Mouse (Mus musculus): ENCODE data around the gene Snap29.

The Snap29 gene

GRCm38 (mm10) chr16:17474091-17474490, 68.3 kb downstream of the Snap29 start:
- peak; percentile 48 for DNase-seq (ENCODE audit: low spot score)

GRCm38 (mm10) chr16:17474761-17475160, 69.0 kb downstream of the Snap29 start:
- DNase-seq (ENCODE audit: low spot score), result no peak

DNA sequence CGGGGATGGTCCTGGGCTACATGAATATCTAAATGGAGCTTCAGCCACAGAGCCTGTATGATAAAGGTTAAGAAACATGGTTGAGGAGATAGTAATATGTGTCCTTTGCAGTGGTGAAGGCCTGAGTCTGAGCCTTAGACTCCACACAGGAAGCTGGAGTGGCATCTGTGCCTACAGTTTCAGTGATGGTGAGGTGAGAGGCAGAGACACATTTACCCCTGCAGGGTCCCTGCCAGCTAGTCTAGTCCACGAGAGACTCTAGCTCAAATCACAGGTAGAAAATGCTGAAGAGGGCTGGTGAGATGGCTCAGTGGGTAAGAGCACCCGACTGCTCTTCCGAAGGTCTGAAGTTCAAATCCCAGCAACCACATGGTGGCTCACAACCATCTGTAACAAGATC, 69.5 kb downstream of the Snap29 start:
- no peak for DNase-seq (ENCODE audit: low spot score)

DNA sequence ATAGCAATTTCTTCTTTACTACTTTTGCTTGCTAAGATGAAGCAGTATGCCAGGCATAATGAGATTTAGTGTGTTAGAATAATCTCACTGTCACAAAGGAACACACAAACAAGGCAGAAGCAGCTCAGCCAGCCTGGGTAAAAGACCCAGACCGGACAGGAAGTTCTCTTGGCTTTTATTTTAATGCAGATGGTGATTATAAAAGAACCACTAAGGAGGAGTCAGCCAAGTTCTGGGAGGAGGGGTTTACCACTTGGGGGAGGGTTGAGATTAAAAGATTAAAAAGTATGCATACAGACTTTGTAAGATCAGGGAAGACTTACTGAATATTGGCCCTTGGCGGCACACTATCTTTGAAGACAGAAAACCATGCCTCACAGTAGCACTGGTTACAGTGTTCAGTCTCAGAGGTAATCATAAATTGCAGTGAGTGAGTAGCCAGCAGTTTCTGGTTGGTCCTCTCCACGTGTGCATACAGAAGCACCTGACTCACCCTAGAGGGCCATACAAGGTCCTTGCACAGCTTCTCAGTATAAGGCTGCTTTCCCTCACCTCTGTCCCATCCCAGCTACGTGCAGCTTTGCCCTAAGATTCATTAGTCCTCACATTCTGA, 72.7 kb downstream of the Snap29 start:
- no peak for DNase-seq (ENCODE audit: low spot score)

Measured in embryo, embryonic 10 days (tissue).